Mouse (Mus musculus): ENCODE data around the gene Gm20388. TPM values are rescaled to one million over a fixed set of nuclear protein-coding genes. Genes with fewer than 3 reads are reported as not detected.
"Not testable (repeated sequence)": the region's sequence is repeated elsewhere in the genome, so short reads cannot be mapped to it uniquely, and the experiment has no call there.

The Gm20388 gene
- polyA plus RNA-seq, 1 experiment from 2014 or later, result not detected

- not testable (repeated sequence) for H3K27me3 ChIP-seq; H3K4me2 ChIP-seq; ATAC-seq (ENCODE audit: insufficient number of reproducible peaks, insufficient read depth, low FRiP score, low TSS enrichment, low read depth); H3K27ac ChIP-seq; H3K4me3 ChIP-seq; H3K9ac ChIP-seq; H3K9me3 ChIP-seq
- Histone ChIP-seq H3K36me3 (peaks cover 67% of the 10 kb centered on the region), H3K4me1 (peaks cover 20% of the 10 kb centered on the region)
- 83% methylated on average over 2 of the region's 2 CpGs for WGBS
Observed at GRCm38 (mm10) chr8:124026265-124026664, 4115.6 kb downstream of the Gm20388 start.

- H3K4me2 ChIP-seq, result no peak overlapping the region
- H3K27ac ChIP-seq, result no peak overlapping the region
- H3K4me3 ChIP-seq, result no peak overlapping the region
- no peak overlapping the region for H3K9ac ChIP-seq
- H3K4me1 ChIP-seq, result peaks cover 14% of the 10 kb centered on the region; the same call in 1 of the 2 replicates
- peaks cover 75% of the 10 kb centered on the region for H3K36me3 ChIP-seq
- no peak for ATAC-seq (ENCODE audit: insufficient number of reproducible peaks, insufficient read depth, low FRiP score, low TSS enrichment, low read depth)
- no peaks in the 10 kb centered on the region for H3K9me3 ChIP-seq
- WGBS, result 89% methylated on average over 6 of the region's 6 CpGs
- H3K27me3 ChIP-seq, result no peaks in the 10 kb centered on the region
Observed at GRCm38 (mm10) chr8:124027831-124028230, 4117.2 kb downstream of the Gm20388 start.

- 61% methylated on average over 5 of the region's 5 CpGs for WGBS
- Histone ChIP-seq H3K4me1 (0 out of 2 replicates have a peak, but pooled peaks cover 11% of the 10 kb centered on the region), H3K27ac (no peak overlapping the region), H3K27me3 (no peaks in the 10 kb centered on the region), H3K4me3 (no peak overlapping the region), H3K9ac (no peak overlapping the region), H3K9me3 (no peaks in the 10 kb centered on the region), H3K4me2 (no peak overlapping the region), H3K36me3 (peaks cover 85% of the 10 kb centered on the region)
- no peak for ATAC-seq (ENCODE audit: insufficient number of reproducible peaks, insufficient read depth, low FRiP score, low TSS enrichment, low read depth)
Observed at GRCm38 (mm10) chr8:124033400-124033799, 4122.8 kb downstream of the Gm20388 start.

GRCm38 (mm10) chr8:124038121-124038520, 4127.5 kb downstream of the Gm20388 start:
- H3K4me3 ChIP-seq, result no peak overlapping the region
- 90% methylated on average over 7 of the region's 7 CpGs for WGBS
- no peak for ATAC-seq (ENCODE audit: insufficient number of reproducible peaks, insufficient read depth, low FRiP score, low TSS enrichment, low read depth)
- H3K9ac ChIP-seq, result no peak overlapping the region
- no peaks in the 10 kb centered on the region for H3K27me3 ChIP-seq
- H3K4me2 ChIP-seq, result no peak overlapping the region
- H3K4me1 ChIP-seq, result no peaks in the 10 kb centered on the region
- no peaks in the 10 kb centered on the region for H3K9me3 ChIP-seq
- no peak overlapping the region for H3K27ac ChIP-seq
- peaks cover 87% of the 10 kb centered on the region for H3K36me3 ChIP-seq

- H3K9me3 ChIP-seq, result no peaks in the 10 kb centered on the region
- no peak overlapping the region for H3K4me3 ChIP-seq
- no peak for ATAC-seq (ENCODE audit: insufficient number of reproducible peaks, insufficient read depth, low FRiP score, low TSS enrichment, low read depth)
- WGBS, result 25% methylated on average over 4 of the region's 4 CpGs
- H3K27ac ChIP-seq, result no peak overlapping the region
- H3K4me2 ChIP-seq, result no peak overlapping the region
- H3K36me3 ChIP-seq, result peaks cover 88% of the 10 kb centered on the region
- no peaks in the 10 kb centered on the region for H3K27me3 ChIP-seq
- H3K4me1 ChIP-seq, result no peaks in the 10 kb centered on the region
- no peak overlapping the region for H3K9ac ChIP-seq
Observed at GRCm38 (mm10) chr8:124039351-124039750, 4128.7 kb downstream of the Gm20388 start.

- Histone ChIP-seq H3K9ac (no peak overlapping the region), H3K27me3 (no peaks in the 10 kb centered on the region), H3K4me1 (no peaks in the 10 kb centered on the region), H3K9me3 (no peaks in the 10 kb centered on the region), H3K36me3 (peaks cover 83% of the 10 kb centered on the region), H3K4me2 (no peak overlapping the region), H3K4me3 (no peak overlapping the region), H3K27ac (no peak overlapping the region)
- WGBS, result 68% methylated on average over 1 of the region's 1 CpGs
- no peak for ATAC-seq (ENCODE audit: insufficient number of reproducible peaks, insufficient read depth, low FRiP score, low TSS enrichment, low read depth)
Observed at GRCm38 (mm10) chr8:124042201-124042600, 4131.6 kb downstream of the Gm20388 start.

- no peak for ATAC-seq (ENCODE audit: insufficient number of reproducible peaks, insufficient read depth, low FRiP score, low TSS enrichment, low read depth)
- Histone ChIP-seq H3K27me3 (no peaks in the 10 kb centered on the region), H3K4me3 (no peak overlapping the region), H3K9ac (no peak overlapping the region), H3K36me3 (peaks cover 77% of the 10 kb centered on the region), H3K4me1 (no peaks in the 10 kb centered on the region), H3K4me2 (no peak overlapping the region), H3K27ac (no peak overlapping the region), H3K9me3 (no peaks in the 10 kb centered on the region)
- WGBS, result 87% methylated on average over 5 of the region's 5 CpGs
Observed at GRCm38 (mm10) chr8:124044421-124044820, 4133.8 kb downstream of the Gm20388 start.

GRCm38 (mm10) chr8:124044931-124045330, 4134.3 kb downstream of the Gm20388 start:
- no peaks in the 10 kb centered on the region for H3K27me3 ChIP-seq
- no peaks in the 10 kb centered on the region for H3K9me3 ChIP-seq
- no peak overlapping the region for H3K4me2 ChIP-seq
- H3K36me3 ChIP-seq, result peaks cover 73% of the 10 kb centered on the region
- H3K4me1 ChIP-seq, result no peaks in the 10 kb centered on the region
- H3K27ac ChIP-seq, result no peak overlapping the region
- WGBS, result 94% methylated on average over 12 of the region's 12 CpGs
- no peak overlapping the region for H3K4me3 ChIP-seq
- ATAC-seq (ENCODE audit: insufficient number of reproducible peaks, insufficient read depth, low FRiP score, low TSS enrichment, low read depth), result no peak
- H3K9ac ChIP-seq, result no peak overlapping the region

- H3K9me3 ChIP-seq, result no peaks in the 10 kb centered on the region
- H3K9ac ChIP-seq, result no peak overlapping the region
- no peak overlapping the region for H3K4me2 ChIP-seq
- H3K4me1 ChIP-seq, result no peaks in the 10 kb centered on the region
- no peaks in the 10 kb centered on the region for H3K27me3 ChIP-seq
- peaks cover 66% of the 10 kb centered on the region for H3K36me3 ChIP-seq
- WGBS, result 85% methylated on average over 8 of the region's 8 CpGs
- no peak overlapping the region for H3K4me3 ChIP-seq
- no peak overlapping the region for H3K27ac ChIP-seq
- no peak for ATAC-seq (ENCODE audit: insufficient number of reproducible peaks, insufficient read depth, low FRiP score, low TSS enrichment, low read depth)
Observed at GRCm38 (mm10) chr8:124045856-124046255, 4135.2 kb downstream of the Gm20388 start.

- Histone ChIP-seq H3K9ac (no peak overlapping the region), H3K4me1 (no peaks in the 10 kb centered on the region), H3K9me3 (no peaks in the 10 kb centered on the region), H3K36me3 (peaks cover 18% of the 10 kb centered on the region), H3K4me2 (no peak overlapping the region), H3K4me3 (no peak overlapping the region), H3K27me3 (no peaks in the 10 kb centered on the region), H3K27ac (no peak overlapping the region)
- WGBS, result 23% methylated on average over 3 of the region's 3 CpGs
- no peak for ATAC-seq (ENCODE audit: insufficient number of reproducible peaks, insufficient read depth, low FRiP score, low TSS enrichment, low read depth)
Observed at GRCm38 (mm10) chr8:124052110-124052509, 4141.5 kb downstream of the Gm20388 start.

GRCm38 (mm10) chr8:124052568-124052967, 4141.9 kb downstream of the Gm20388 start:
- no peaks in the 10 kb centered on the region for H3K27me3 ChIP-seq
- no peak overlapping the region for H3K9ac ChIP-seq
- no peaks in the 10 kb centered on the region for H3K9me3 ChIP-seq
- no peaks in the 10 kb centered on the region for H3K4me1 ChIP-seq
- no peak for ATAC-seq (ENCODE audit: insufficient number of reproducible peaks, insufficient read depth, low FRiP score, low TSS enrichment, low read depth)
- H3K36me3 ChIP-seq, result peaks cover 14% of the 10 kb centered on the region
- 47% methylated on average over 4 of the region's 4 CpGs for WGBS
- H3K4me2 ChIP-seq, result no peak overlapping the region
- no peak overlapping the region for H3K4me3 ChIP-seq
- H3K27ac ChIP-seq, result no peak overlapping the region

- Histone ChIP-seq H3K4me3 (no peak overlapping the region), H3K27ac (no peak overlapping the region), H3K27me3 (no peaks in the 10 kb centered on the region), H3K9me3 (no peaks in the 10 kb centered on the region), H3K36me3 (no peaks in the 10 kb centered on the region), H3K4me1 (no peaks in the 10 kb centered on the region), H3K9ac (no peak overlapping the region), H3K4me2 (no peak overlapping the region)
- 78% methylated on average over 11 of the region's 11 CpGs for WGBS
- no peak for ATAC-seq (ENCODE audit: insufficient number of reproducible peaks, insufficient read depth, low FRiP score, low TSS enrichment, low read depth)
Observed at GRCm38 (mm10) chr8:124056832-124057655, 4146.4 kb downstream of the Gm20388 start.
